Mouse (Mus musculus) kidney, adult 2 months (tissue): ENCODE results near the gene Tbc1d17.

Experiments
- CTCF ChIP-seq: fragments of 200-500 bp; conservative IDR thresholded peaks from 2 replicates; pipeline ENCODE4 v1.5.1; 2011; ENCODE audit warnings: low read depth, mild to moderate bottlenecking, control low read depth, low read length, moderate library complexity, mixed read lengths; ENCODE audit not compliant: insufficient read depth, insufficient read length
- POLR2A ChIP-seq: fragments of 200-500 bp; IDR thresholded peaks from one replicate; pipeline ENCODE4 v1.6.1; 2011; ENCODE audit warnings: low read depth, low read length, control low read depth

- TF ChIP-seq CTCF, result no peak
- no peak for TF ChIP-seq POLR2A
Observed at GRCm38 (mm10) chr7:44850789-44851624, 2.1 kb upstream of the Tbc1d17 start.
